Mouse (Mus musculus) heart, embryonic 11.5 days (tissue): ENCODE measurements around the gene Csrp1. TPM values are rescaled to one million over a fixed set of nuclear protein-coding genes. Genes with fewer than 3 reads are reported as not detected.

Experiments used
- ATAC-seq: fragments of 200-750 bp; cut with Nextera tagmentation; replicated peaks from 2 replicates; pipeline ENCODE4 v1.8.0; 2017; ENCODE audit warnings: moderate library complexity; ENCODE audit not compliant: insufficient number of reproducible peaks, low FRiP score, low TSS enrichment
- H3K27ac ChIP-seq: fragments of 300-500 bp; sonication (generic); 2 replicates; pipeline ENCODE4 v1.5.1; 2014; ENCODE audit warnings: mild to moderate bottlenecking, low read depth, low read length
- H3K27me3 ChIP-seq: fragments of 300-500 bp; sonication (generic); 2 replicates; pipeline ENCODE4 v1.6.1; 2014; ENCODE audit warnings: mild to moderate bottlenecking, low read length, mixed read lengths; ENCODE audit not compliant: control insufficient read depth, insufficient read depth
- H3K36me3 ChIP-seq: fragments of 300-500 bp; sonication (generic); 2 replicates; pipeline ENCODE4 v1.6.1; 2014; ENCODE audit warnings: mild to moderate bottlenecking, low read length, moderate library complexity, mixed read lengths; ENCODE audit not compliant: control insufficient read depth, insufficient read depth
- H3K4me1 ChIP-seq: fragments of 300-500 bp; sonication (generic); 2 replicates; pipeline ENCODE4 v1.6.1; 2014; ENCODE audit warnings: low read length; ENCODE audit not compliant: control insufficient read depth, insufficient read depth
- H3K4me2 ChIP-seq: fragments of 300-500 bp; sonication (generic); 2 replicates; pipeline ENCODE4 v1.6.1; 2014; ENCODE audit warnings: mild to moderate bottlenecking, moderate library complexity
- H3K4me3 ChIP-seq: fragments of 300-500 bp; sonication (generic); 2 replicates; pipeline ENCODE4 v1.5.1; 2014; ENCODE audit warnings: low read depth, low read length
- H3K9ac ChIP-seq: fragments of 300-500 bp; sonication (generic); 2 replicates; pipeline ENCODE4 v1.6.1; 2014; ENCODE audit warnings: mild to moderate bottlenecking, low read depth, low read length, moderate library complexity
- H3K9me3 ChIP-seq: fragments of 300-500 bp; sonication (generic); replicated peaks from 2 replicates; pipeline ENCODE4 v1.6.1; 2016; ENCODE audit warnings: low read length; ENCODE audit not compliant: control insufficient read depth
- WGBS: fragments of 180-500 bp; shearing (Covaris S2); extraction: QIAGEN DNeasy Blood & Tissue Kit; methylation state at CpG from one replicate; pipeline ENCODE4 v1.1.7; 2014; ENCODE audit not compliant: insufficient replicate concordance; 5-methylcytosine and 5-hydroxymethylcytosine counted together
- polyA plus RNA-seq: library from polyadenylated mRNA; unstranded; fragments of >200 nt; fragmentation: Nextera tagmentation; extraction: Ambion mirVana; gene quantifications from 2 replicates; pipeline ENCODE4 v1.2.1, GENCODE M21; 2014

Csrp1 gene
- polyA plus RNA-seq, 1 experiment from 2014 or later, result 183 TPM

GRCm38 (mm10) chr1:135752737-135753348 lies 33.0 kb downstream of the Csrp1 start:
- 11% methylated on average over 10 of the region's 10 CpGs for WGBS
- peak overlapping the region; percentile 41; the same call in 1 of the 2 replicates for H3K27ac ChIP-seq
- peak; percentile 89 for ATAC-seq

GRCm38 (mm10) chr1:135755287-135755686 lies 35.4 kb downstream of the Csrp1 start:
- Histone ChIP-seq H3K4me3 (no peak overlapping the region), H3K4me2 (no peak overlapping the region), H3K9ac (no peak overlapping the region), H3K4me1 (peaks cover 14% of the 10 kb centered on the region), H3K9me3 (no peaks in the 10 kb centered on the region), H3K36me3 (peaks cover 14% of the 10 kb centered on the region), H3K27me3 (no peaks in the 10 kb centered on the region), H3K27ac (no peak overlapping the region)
- 51% methylated on average over 9 of the region's 9 CpGs for WGBS
- no peak for ATAC-seq

More at GRCm38 (mm10) chr1:135752737-135753348, 33.0 kb downstream of the Csrp1 start:
- no peak overlapping the region for H3K4me3 ChIP-seq
- peaks cover 14% of the 10 kb centered on the region for H3K4me1 ChIP-seq
- no peak overlapping the region for H3K9ac ChIP-seq
- no peaks in the 10 kb centered on the region for H3K27me3 ChIP-seq
- H3K4me2 ChIP-seq, result no peak overlapping the region
- no peaks in the 10 kb centered on the region for H3K9me3 ChIP-seq
- H3K36me3 ChIP-seq, result peaks cover 25% of the 10 kb centered on the region

- no peak overlapping the region for H3K4me2 ChIP-seq
- H3K9me3 ChIP-seq, result no peaks in the 10 kb centered on the region
- peaks cover 14% of the 10 kb centered on the region for H3K4me1 ChIP-seq
- H3K4me3 ChIP-seq, result no peak overlapping the region
- H3K27ac ChIP-seq, result no peak overlapping the region
- H3K27me3 ChIP-seq, result no peaks in the 10 kb centered on the region
- peaks cover 8% of the 10 kb centered on the region; the same call in 1 of the 2 replicates for H3K36me3 ChIP-seq
- WGBS, result 84% methylated on average over 3 of the region's 3 CpGs
- no peak for ATAC-seq
- no peak overlapping the region for H3K9ac ChIP-seq
Measured at GRCm38 (mm10) chr1:135755913-135756312, 36.1 kb downstream of the Csrp1 start.

- H3K27me3 ChIP-seq, result no peaks in the 10 kb centered on the region
- peaks cover 14% of the 10 kb centered on the region for H3K4me1 ChIP-seq
- WGBS, result 59% methylated on average over 8 of the region's 8 CpGs
- H3K4me2 ChIP-seq, result no peak overlapping the region
- H3K27ac ChIP-seq, result no peak overlapping the region
- ATAC-seq, result no peak
- no peak overlapping the region for H3K4me3 ChIP-seq
- H3K36me3 ChIP-seq, result no peaks in the 10 kb centered on the region
- H3K9ac ChIP-seq, result no peak overlapping the region; the same call in 1 of the 2 replicates
- H3K9me3 ChIP-seq, result no peaks in the 10 kb centered on the region
Measured at GRCm38 (mm10) chr1:135757287-135757686, 37.4 kb downstream of the Csrp1 start.

- 76% methylated on average over 4 of the region's 4 CpGs for WGBS
- Histone ChIP-seq H3K9ac (no peak overlapping the region), H3K4me1 (peaks cover 19% of the 10 kb centered on the region), H3K4me3 (no peak overlapping the region), H3K4me2 (no peak overlapping the region), H3K36me3 (no peaks in the 10 kb centered on the region), H3K9me3 (no peaks in the 10 kb centered on the region), H3K27me3 (no peaks in the 10 kb centered on the region), H3K27ac (no peak overlapping the region)
- ATAC-seq, result no peak
Measured at GRCm38 (mm10) chr1:135759685-135760084, 39.8 kb downstream of the Csrp1 start.

GRCm38 (mm10) chr1:135760216-135760615 lies 40.4 kb downstream of the Csrp1 start:
- 56% methylated on average over 8 of the region's 8 CpGs for WGBS

GRCm38 (mm10) chr1:135761728-135762127 lies 41.9 kb downstream of the Csrp1 start:
- no peaks in the 10 kb centered on the region for H3K36me3 ChIP-seq
- H3K4me2 ChIP-seq, result no peak overlapping the region
- H3K27ac ChIP-seq, result no peak overlapping the region
- no peaks in the 10 kb centered on the region for H3K9me3 ChIP-seq
- H3K9ac ChIP-seq, result no peak overlapping the region
- H3K4me3 ChIP-seq, result no peak overlapping the region
- no peak for ATAC-seq
- peaks cover 23% of the 10 kb centered on the region for H3K4me1 ChIP-seq
- no peaks in the 10 kb centered on the region for H3K27me3 ChIP-seq
- WGBS, result 81% methylated on average over 5 of the region's 5 CpGs

More at GRCm38 (mm10) chr1:135760216-135760615, 40.4 kb downstream of the Csrp1 start:
- Histone ChIP-seq H3K27ac (no peak overlapping the region), H3K9ac (no peak overlapping the region), H3K9me3 (no peaks in the 10 kb centered on the region), H3K4me1 (peaks cover 20% of the 10 kb centered on the region), H3K4me2 (no peak overlapping the region), H3K27me3 (no peaks in the 10 kb centered on the region), H3K4me3 (no peak overlapping the region), H3K36me3 (no peaks in the 10 kb centered on the region)
- no peak for ATAC-seq

- peak overlapping the region; percentile 2; the same call in 1 of the 2 replicates for H3K4me2 ChIP-seq
- 70% methylated on average over 9 of the region's 9 CpGs for WGBS
- H3K27me3 ChIP-seq, result no peaks in the 10 kb centered on the region
- no peak overlapping the region for H3K27ac ChIP-seq
- H3K9ac ChIP-seq, result no peak overlapping the region
- ATAC-seq, result no peak
- peaks cover 30% of the 10 kb centered on the region for H3K4me1 ChIP-seq
- H3K36me3 ChIP-seq, result peaks cover 2% of the 10 kb centered on the region; the same call in 1 of the 2 replicates
- no peaks in the 10 kb centered on the region for H3K9me3 ChIP-seq
- H3K4me3 ChIP-seq, result no peak overlapping the region
Measured at GRCm38 (mm10) chr1:135763503-135764205, 43.8 kb downstream of the Csrp1 start.
